Mouse (Mus musculus): ENCODE results near the gene Fads1.
A peak's percentile ranks its signal among the peaks of the same experiment; 100 is the strongest.
"Not testable (repeated sequence)": the region's sequence is repeated elsewhere in the genome, so short reads cannot be mapped to it uniquely, and the experiment has no call there.

Gene Fads1

GRCm38 (mm10) chr19:10182670-10183298 lies at the start of gene Fads1:
Gene Fads1 (plus strand): TSS chr19:10182888.
- peak; percentile 98 for DNase-seq

- no peak for DNase-seq
These were observed 48.0 kb upstream of the Fads1 start for GRCm38 (mm10) chr19:10134692-10135091.

GRCm38 (mm10) chr19:10137423-10137822 lies 45.3 kb upstream of the Fads1 start:
- no peak for DNase-seq

- DNase-seq: no peak
These were observed 43.0 kb upstream of the Fads1 start for GRCm38 (mm10) chr19:10139736-10140135.

GRCm38 (mm10) chr19:10143667-10144066 lies 39.0 kb upstream of the Fads1 start:
- DNase-seq: peak; percentile 86

- no peak for DNase-seq
These were observed 38.2 kb upstream of the Fads1 start for GRCm38 (mm10) chr19:10144464-10144863.

- no peak for DNase-seq
These were observed 34.1 kb upstream of the Fads1 start for GRCm38 (mm10) chr19:10148555-10148954.

GRCm38 (mm10) chr19:10149189-10149588 lies 33.5 kb upstream of the Fads1 start:
- DNase-seq: no peak

- no peak for DNase-seq
These were observed 25.0 kb upstream of the Fads1 start for GRCm38 (mm10) chr19:10157725-10158124.

- no peak for DNase-seq
These were observed 18.8 kb upstream of the Fads1 start for GRCm38 (mm10) chr19:10163896-10164295.

- DNase-seq: not testable (repeated sequence)
These were observed 16.8 kb upstream of the Fads1 start for GRCm38 (mm10) chr19:10165928-10166327.

GRCm38 (mm10) chr19:10167112-10167511 lies 15.6 kb upstream of the Fads1 start:
- no peak for DNase-seq

GRCm38 (mm10) chr19:10167951-10168350 lies 14.7 kb upstream of the Fads1 start:
- no peak for DNase-seq

- no peak for DNase-seq
These were observed 14.2 kb upstream of the Fads1 start for GRCm38 (mm10) chr19:10168441-10168840.

GRCm38 (mm10) chr19:10169179-10169578 lies 13.5 kb upstream of the Fads1 start:
- DNase-seq: no peak

- DNase-seq: not testable (repeated sequence)
These were observed 12.9 kb upstream of the Fads1 start for GRCm38 (mm10) chr19:10169692-10170330.

- DNase-seq: no peak
These were observed 12.2 kb upstream of the Fads1 start for GRCm38 (mm10) chr19:10170466-10170865.

- no peak for DNase-seq
These were observed 11.3 kb upstream of the Fads1 start for GRCm38 (mm10) chr19:10171359-10171758.

GRCm38 (mm10) chr19:10171846-10172245 lies 10.8 kb upstream of the Fads1 start:
- no peak for DNase-seq

GRCm38 (mm10) chr19:10173116-10173718 lies 9.5 kb upstream of the Fads1 start:
- DNase-seq: no peak

GRCm38 (mm10) chr19:10173844-10174539 lies 8.7 kb upstream of the Fads1 start:
- no peak for DNase-seq

GRCm38 (mm10) chr19:10174956-10175355 lies 7.7 kb upstream of the Fads1 start:
- no peak for DNase-seq

- no peak for DNase-seq
These were observed 6.2 kb upstream of the Fads1 start for GRCm38 (mm10) chr19:10176477-10176876.

- peak; percentile 25 for DNase-seq
These were observed 5.7 kb upstream of the Fads1 start for GRCm38 (mm10) chr19:10176941-10177372.
